Mouse (Mus musculus) brain, adult 2 months (tissue): Measurements from ENCODE around the gene Rnf113a2.

Source experiments
- DNase-seq: peaks from one replicate; pipeline ENCODE4 v3.0.0; 2011; ENCODE audit warnings: low read depth, low spot score

The Rnf113a2 gene

DNA sequence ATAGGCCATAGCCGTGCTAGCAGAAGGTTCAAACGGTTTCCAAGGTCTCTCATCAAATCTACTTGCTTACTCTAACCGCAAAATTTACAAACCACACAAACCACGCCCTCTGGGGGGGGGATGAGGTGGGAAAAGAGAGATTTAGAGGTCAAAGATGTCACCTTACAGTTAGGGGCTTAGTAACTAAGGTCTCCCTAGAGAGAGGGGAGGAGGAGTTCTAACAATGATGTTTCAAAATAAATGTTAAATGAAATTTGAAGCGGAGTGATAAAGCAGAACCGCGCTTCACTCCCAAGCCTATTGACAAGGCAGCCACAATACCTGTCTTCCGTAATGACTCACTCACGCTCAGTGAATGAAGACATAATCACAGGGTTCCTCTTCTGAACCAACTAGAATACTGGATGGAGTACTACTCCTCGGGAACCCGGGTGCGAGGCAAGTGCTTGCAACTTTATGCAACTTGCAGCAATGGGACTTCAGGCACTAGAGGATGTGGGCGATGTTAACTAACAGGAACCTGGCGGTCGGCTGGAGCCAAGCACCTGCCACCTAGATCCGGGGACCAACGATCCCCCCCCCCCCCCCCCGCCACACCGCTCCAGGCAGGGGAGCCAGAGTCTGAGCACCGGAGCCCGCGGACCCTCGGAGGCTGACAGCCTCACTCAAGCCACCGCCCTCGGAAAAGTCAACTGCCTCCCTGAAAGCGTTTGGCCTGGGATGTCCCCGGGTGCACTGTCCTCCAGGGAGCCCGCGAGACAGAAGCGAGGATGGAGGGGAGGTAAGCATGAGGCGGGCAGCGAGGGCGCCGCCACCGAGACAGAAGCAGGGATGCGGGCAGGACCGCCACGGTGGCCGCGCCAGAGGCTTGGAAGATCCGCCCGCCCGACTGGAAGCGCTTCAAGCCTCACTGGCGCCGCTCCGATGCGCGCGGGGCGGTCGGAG, 8.8 kb upstream of the Rnf113a2 start:
- peak; percentile 69 for DNase-seq

- DNase-seq, result peak; percentile 95
Measured at GRCm38 (mm10) chr12:84408819-84409507, 8.0 kb upstream of the Rnf113a2 start, which contains the start of the genes Entpd5 and Bbof1. Entpd5 (minus strand) TSS chr12:84409029. Bbof1 (plus strand) TSS chr12:84409071.

GRCm38 (mm10) chr12:84417605-84417922, 568 bp downstream of the Rnf113a2 start:
- no peak for DNase-seq

DNA sequence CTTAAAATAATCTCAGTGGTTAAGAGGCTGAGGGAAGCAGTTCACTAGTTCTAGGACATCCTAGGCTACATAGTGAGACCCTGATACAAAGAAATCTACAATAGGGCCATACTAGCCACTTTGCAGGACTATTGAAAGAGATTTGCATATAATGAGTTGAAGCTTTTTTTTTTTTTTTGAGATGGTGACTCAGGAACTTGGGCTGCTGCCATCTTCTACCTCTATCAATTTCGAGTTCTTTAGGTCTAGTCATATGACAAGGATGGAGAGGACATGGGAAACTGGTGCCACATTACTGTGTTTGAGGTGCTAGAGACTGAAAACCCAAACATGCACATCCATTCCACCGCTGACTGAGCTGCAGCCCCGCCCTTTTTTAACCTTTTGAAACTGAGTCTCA, 7.0 kb downstream of the Rnf113a2 start:
- DNase-seq, result no peak

DNA sequence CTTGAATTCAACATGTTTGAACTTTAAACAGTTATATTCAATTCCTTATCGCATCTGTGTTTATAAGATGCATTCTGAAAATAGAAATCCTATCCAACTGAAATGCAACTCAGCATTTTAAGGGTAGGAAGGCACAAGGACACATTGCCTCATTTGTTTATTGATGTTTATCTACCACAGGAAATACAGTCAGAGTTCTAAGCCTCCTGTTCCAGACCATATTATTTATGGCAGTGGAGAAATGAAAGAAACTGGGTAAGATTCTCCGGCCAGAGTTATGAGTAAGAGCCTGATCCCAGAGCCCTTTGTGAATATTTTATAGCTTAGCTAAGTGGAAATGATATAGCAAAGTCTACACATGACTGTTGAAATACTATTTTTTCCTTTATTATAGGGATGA, 12.8 kb downstream of the Rnf113a2 start:
- no peak for DNase-seq

GRCm38 (mm10) chr12:84438697-84439096, 21.7 kb downstream of the Rnf113a2 start:
- no peak for DNase-seq

GRCm38 (mm10) chr12:84442526-84442925, 25.5 kb downstream of the Rnf113a2 start:
- no peak for DNase-seq

GRCm38 (mm10) chr12:84447386-84447785, 30.4 kb downstream of the Rnf113a2 start:
- DNase-seq, result no peak

DNA sequence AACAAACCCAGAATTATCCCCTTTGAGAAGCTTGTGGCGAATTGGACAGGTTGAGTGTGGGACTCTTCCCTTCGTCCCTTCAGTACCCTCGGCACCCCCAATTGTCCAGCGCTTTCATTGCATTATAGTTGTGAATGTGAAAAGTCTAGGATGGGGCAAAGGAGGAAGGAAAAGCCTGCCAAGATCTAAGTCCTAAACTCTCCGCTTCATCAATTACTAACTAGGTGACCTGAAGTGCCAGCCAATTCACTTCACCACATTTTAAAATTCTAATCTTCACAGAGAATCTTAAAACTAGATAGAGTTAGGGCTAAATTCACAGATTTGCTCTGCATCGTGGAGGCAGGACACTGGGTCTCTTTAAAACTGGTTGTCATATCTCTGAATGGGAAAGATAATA, 31.2 kb downstream of the Rnf113a2 start:
- no peak for DNase-seq

DNA sequence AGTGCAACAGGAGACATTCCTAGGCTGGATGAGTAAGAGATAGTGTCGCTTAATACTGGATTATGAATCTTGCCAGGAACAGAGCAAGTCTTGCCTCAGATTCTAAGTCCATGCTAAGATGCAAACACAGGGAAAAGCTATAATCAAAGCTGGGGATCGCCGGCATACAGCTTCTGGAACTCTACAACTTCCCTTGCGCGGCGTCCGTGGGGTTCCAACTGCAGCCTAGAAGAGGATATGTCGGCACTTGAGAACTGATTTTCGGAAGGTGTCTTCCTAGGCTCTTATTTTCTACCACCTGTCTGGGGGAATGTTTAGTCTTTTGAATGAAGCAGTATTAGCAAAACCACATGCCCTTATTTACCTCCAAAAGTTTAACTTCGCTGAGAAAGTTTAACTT, 32.9 kb downstream of the Rnf113a2 start:
- DNase-seq, result no peak

GRCm38 (mm10) chr12:84450351-84450717, 33.3 kb downstream of the Rnf113a2 start:
- peak; percentile 52 for DNase-seq

- peak; percentile 100 for DNase-seq
Measured at GRCm38 (mm10) chr12:84450718-84451646, 34.0 kb downstream of the Rnf113a2 start, which contains the start of the genes Aldh6a1 and Lin52. Aldh6a1 (minus strand) TSS chr12:84451004. Lin52 (plus strand) TSS chr12:84451422.

- DNase-seq, result peak; percentile 31
Measured at GRCm38 (mm10) chr12:84451801-84452200, 34.8 kb downstream of the Rnf113a2 start.

DNA sequence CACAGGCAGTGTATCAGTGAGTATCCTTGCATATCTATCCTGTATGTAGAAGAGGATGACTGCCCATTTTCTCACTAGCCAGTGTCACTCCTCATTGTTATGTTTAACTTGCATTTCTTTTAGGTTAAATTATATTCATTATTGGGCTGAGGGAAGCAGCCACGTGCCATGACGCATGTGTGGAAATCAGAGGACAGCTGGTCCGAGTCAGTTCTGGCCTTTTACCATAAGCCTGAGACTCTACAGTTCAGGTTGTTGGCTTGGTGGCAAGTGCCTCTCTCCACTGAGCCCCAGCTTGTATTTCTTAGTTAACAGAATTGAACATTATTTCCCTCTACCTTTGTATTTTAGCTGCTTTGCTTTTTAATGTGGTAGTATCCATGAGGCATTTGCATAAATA, 39.9 kb downstream of the Rnf113a2 start:
- peak; percentile 7 for DNase-seq

DNA sequence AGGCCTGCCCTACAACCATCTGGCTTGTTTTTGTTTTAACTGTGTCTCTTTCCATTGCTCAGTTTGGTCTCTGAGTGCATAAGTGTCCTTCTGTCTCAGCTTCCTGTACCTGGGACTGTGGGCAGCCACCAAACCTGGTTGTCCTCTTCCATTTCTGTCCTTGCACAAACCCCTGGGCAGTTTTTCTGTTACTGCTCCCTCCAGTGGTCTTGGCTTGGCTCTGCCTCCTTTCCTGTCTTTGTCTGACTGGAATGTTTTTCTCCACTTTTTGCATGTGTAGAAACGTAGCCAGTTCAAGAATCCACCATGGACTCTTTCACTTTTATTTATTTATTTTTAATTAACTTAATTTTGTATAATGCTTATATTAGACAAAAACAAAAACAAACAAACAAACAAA, 42.8 kb downstream of the Rnf113a2 start:
- no peak for DNase-seq

DNA sequence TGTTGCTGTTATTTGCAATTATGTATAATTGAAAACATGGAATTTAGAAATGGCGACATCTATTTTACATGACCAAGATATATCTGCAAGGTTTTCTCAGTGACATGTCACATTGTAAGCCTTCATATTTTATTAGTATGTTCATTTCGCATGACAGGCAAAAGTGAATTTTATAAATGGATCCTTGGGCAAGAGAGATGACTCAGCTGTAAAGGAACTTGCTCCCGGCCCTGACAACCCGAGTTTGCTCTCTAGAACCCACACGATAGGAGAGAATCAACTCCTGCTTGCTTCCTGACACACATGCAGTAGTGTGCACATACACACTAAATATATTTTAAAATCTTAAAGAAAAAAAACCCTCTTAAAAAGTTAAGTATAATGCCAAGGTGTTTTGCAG, 44.4 kb downstream of the Rnf113a2 start:
- DNase-seq, result no peak

DNA sequence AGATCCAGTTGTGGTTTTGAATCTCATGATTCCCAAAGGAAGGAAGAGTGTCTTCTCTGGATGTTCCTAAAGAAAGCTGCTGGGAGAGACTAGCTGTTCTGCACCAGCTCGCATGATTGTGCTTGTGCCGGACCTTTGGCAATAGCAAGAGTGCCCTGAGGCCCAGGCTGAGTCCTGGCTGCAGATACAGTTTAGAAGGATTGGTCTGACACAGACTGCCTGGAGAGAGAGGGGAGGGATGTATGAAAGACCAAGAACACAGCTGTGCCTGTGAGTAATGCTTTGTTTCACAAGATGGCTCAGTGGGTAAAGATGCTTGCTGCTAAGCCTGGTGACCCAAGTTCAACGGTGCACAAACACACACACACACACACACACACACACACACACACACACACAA, 45.9 kb downstream of the Rnf113a2 start:
- peak; percentile 36 for DNase-seq
